Mouse (Mus musculus): ENCODE data around the gene Sox4. TPM values are rescaled to one million over a fixed set of nuclear protein-coding genes. Genes with fewer than 3 reads are reported as not detected.

Sox4 gene
- polyA plus RNA-seq, 1 experiment from 2014 or later, result 2.3 TPM

GRCm38 (mm10) chr13:28951691-28952575 lies 1.6 kb downstream of the Sox4 start:
- H3K4me3 ChIP-seq (ENCODE audit: inconsistent target), result no peak overlapping the region
- no peak overlapping the region for H3K27ac ChIP-seq
- WGBS (ENCODE audit: missing documents), result 1% methylated on average over 80 of the region's 92 CpGs
- no peaks in the 10 kb centered on the region for H3K36me3 ChIP-seq (ENCODE audit: inconsistent target)
- H3K79me2 ChIP-seq (ENCODE audit: inconsistent target), result no peaks in the 10 kb centered on the region

- Histone ChIP-seq H3K36me3 (ENCODE audit: inconsistent target) (no peaks in the 10 kb centered on the region), H3K27ac (no peak overlapping the region), H3K79me2 (ENCODE audit: inconsistent target) (no peaks in the 10 kb centered on the region), H3K4me3 (ENCODE audit: inconsistent target) (no peak overlapping the region)
- WGBS (ENCODE audit: missing documents), result 6% methylated on average over 27 of the region's 32 CpGs
Measured at GRCm38 (mm10) chr13:28950623-28951491, 2.7 kb downstream of the Sox4 start.

GRCm38 (mm10) chr13:28950266-28950622 lies 3.3 kb downstream of the Sox4 start:
- no peak overlapping the region for H3K27ac ChIP-seq
- 2% methylated on average over 9 of the region's 9 CpGs for WGBS (ENCODE audit: missing documents)
- H3K79me2 ChIP-seq (ENCODE audit: inconsistent target), result no peaks in the 10 kb centered on the region

GRCm38 (mm10) chr13:28949279-28949915 lies 4.1 kb downstream of the Sox4 start:
- Histone ChIP-seq H3K4me3 (ENCODE audit: inconsistent target) (peak overlapping the region; percentile 17; the same call in 1 of the 2 replicates), H3K79me2 (ENCODE audit: inconsistent target) (no peaks in the 10 kb centered on the region), H3K36me3 (ENCODE audit: inconsistent target) (no peaks in the 10 kb centered on the region), H3K27ac (no peak overlapping the region)
- 2% methylated on average over 11 of the region's 11 CpGs for WGBS (ENCODE audit: missing documents)

More at GRCm38 (mm10) chr13:28950266-28950622, 3.3 kb downstream of the Sox4 start:
- Histone ChIP-seq H3K4me3 (ENCODE audit: inconsistent target) (peak overlapping the region; percentile 17), H3K36me3 (ENCODE audit: inconsistent target) (no peaks in the 10 kb centered on the region)

GRCm38 (mm10) chr13:28948541-28948940 lies 5.0 kb downstream of the Sox4 start:
- Histone ChIP-seq H3K27ac (no peak overlapping the region), H3K79me2 (ENCODE audit: inconsistent target) (no peaks in the 10 kb centered on the region), H3K4me3 (ENCODE audit: inconsistent target) (no peak overlapping the region), H3K36me3 (ENCODE audit: inconsistent target) (no peaks in the 10 kb centered on the region)
- 8% methylated on average over 10 of the region's 10 CpGs for WGBS (ENCODE audit: missing documents)

GRCm38 (mm10) chr13:28947740-28948441 lies 5.6 kb downstream of the Sox4 start:
- Histone ChIP-seq H3K36me3 (ENCODE audit: inconsistent target) (no peaks in the 10 kb centered on the region), H3K4me3 (ENCODE audit: inconsistent target) (no peak overlapping the region), H3K79me2 (ENCODE audit: inconsistent target) (no peaks in the 10 kb centered on the region), H3K27ac (no peak overlapping the region)
- WGBS (ENCODE audit: missing documents), result 93% methylated on average over 7 of the region's 7 CpGs

GRCm38 (mm10) chr13:28946565-28947135 lies 6.9 kb downstream of the Sox4 start:
- Histone ChIP-seq H3K4me3 (ENCODE audit: inconsistent target) (no peak overlapping the region), H3K27ac (no peak overlapping the region), H3K36me3 (ENCODE audit: inconsistent target) (no peaks in the 10 kb centered on the region), H3K79me2 (ENCODE audit: inconsistent target) (no peaks in the 10 kb centered on the region)
- 55% methylated on average over 8 of the region's 8 CpGs for WGBS (ENCODE audit: missing documents)

GRCm38 (mm10) chr13:28945681-28946080 lies 7.8 kb downstream of the Sox4 start:
- WGBS (ENCODE audit: missing documents), result 55% methylated on average over 2 of the region's 5 CpGs
- Histone ChIP-seq H3K4me3 (ENCODE audit: inconsistent target) (no peak overlapping the region), H3K27ac (no peak overlapping the region), H3K79me2 (ENCODE audit: inconsistent target) (no peaks in the 10 kb centered on the region), H3K36me3 (ENCODE audit: inconsistent target) (no peaks in the 10 kb centered on the region)

- Histone ChIP-seq H3K79me2 (ENCODE audit: inconsistent target) (no peaks in the 10 kb centered on the region), H3K4me3 (ENCODE audit: inconsistent target) (no peak overlapping the region), H3K27ac (no peak overlapping the region), H3K36me3 (ENCODE audit: inconsistent target) (no peaks in the 10 kb centered on the region)
- 28% methylated on average over 3 of the region's 4 CpGs for WGBS (ENCODE audit: missing documents)
Measured at GRCm38 (mm10) chr13:28942926-28943325, 10.6 kb downstream of the Sox4 start.

GRCm38 (mm10) chr13:28941983-28942630 lies 11.4 kb downstream of the Sox4 start:
- no peak overlapping the region for H3K27ac ChIP-seq
- no peaks in the 10 kb centered on the region for H3K36me3 ChIP-seq (ENCODE audit: inconsistent target)
- H3K4me3 ChIP-seq (ENCODE audit: inconsistent target), result no peak overlapping the region
- 45% methylated on average over 4 of the region's 4 CpGs for WGBS (ENCODE audit: missing documents)
- no peaks in the 10 kb centered on the region for H3K79me2 ChIP-seq (ENCODE audit: inconsistent target)

- Histone ChIP-seq H3K4me3 (ENCODE audit: inconsistent target) (no peak overlapping the region), H3K27ac (no peak overlapping the region), H3K36me3 (ENCODE audit: inconsistent target) (no peaks in the 10 kb centered on the region), H3K79me2 (ENCODE audit: inconsistent target) (no peaks in the 10 kb centered on the region)
- 96% methylated on average over 8 of the region's 8 CpGs for WGBS (ENCODE audit: missing documents)
Measured at GRCm38 (mm10) chr13:28933375-28933774, 20.1 kb downstream of the Sox4 start.

- Histone ChIP-seq H3K79me2 (ENCODE audit: inconsistent target) (no peaks in the 10 kb centered on the region), H3K4me3 (ENCODE audit: inconsistent target) (no peak overlapping the region), H3K27ac (no peak overlapping the region), H3K36me3 (ENCODE audit: inconsistent target) (no peaks in the 10 kb centered on the region)
- WGBS (ENCODE audit: missing documents), result 69% methylated on average over 3 of the region's 3 CpGs
Measured at GRCm38 (mm10) chr13:28931776-28932175, 21.7 kb downstream of the Sox4 start.

GRCm38 (mm10) chr13:28931266-28931665 lies 22.2 kb downstream of the Sox4 start:
- Histone ChIP-seq H3K79me2 (ENCODE audit: inconsistent target) (no peaks in the 10 kb centered on the region), H3K4me3 (ENCODE audit: inconsistent target) (no peak overlapping the region), H3K36me3 (ENCODE audit: inconsistent target) (no peaks in the 10 kb centered on the region), H3K27ac (no peak overlapping the region)
- WGBS (ENCODE audit: missing documents), result 99% methylated on average over 3 of the region's 3 CpGs

Measured in macrophage (primary cell).